Mouse (Mus musculus) central nervous system, embryonic 18 days (tissue): ENCODE results near the gene Med26. TPM values are rescaled to one million over a fixed set of nuclear protein-coding genes. Genes with fewer than 3 reads are reported as not detected.

Experiments
- polyA plus RNA-seq: library from polyadenylated mRNA; depleted of rRNA; stranded (reverse); fragments of >200 nt; gene quantifications from 2 replicates; pipeline ENCODE4 v1.2.3, GENCODE M21; 2012; rRNA removed

The Med26 gene
- polyA plus RNA-seq: 12.7 and 13.1 TPM in 2 replicates

GRCm38 (mm10) chr8:72547802-72548643 is at the start of gene Med26:
Med26 (minus strand) TSS chr8:72548270.

GRCm38 (mm10) chr8:72571611-72572473 is 23.8 kb upstream of the Med26 start, which contains the start of gene Tmem38a:
Tmem38a (plus strand) TSS chr8:72572055.

GRCm38 (mm10) chr8:72570633-72571610 is 22.9 kb upstream of the Med26 start, which contains the start of gene Smim7:
Smim7 (minus strand) TSS chr8:72571088.

GRCm38 (mm10) chr8:72491680-72492621 is 56.1 kb downstream of the Med26 start, which contains the start of gene Slc35e1:
Slc35e1 (minus strand) TSS chr8:72492614.

GRCm38 (mm10) chr8:72474826-72475546 is 73.1 kb downstream of the Med26 start, which contains the start of gene Cherp:
Cherp (minus strand) TSS chr8:72475226.

Other genes with a start within 250 kb of the Med26 start
- 12.4 and 15.5 TPM in 2 replicates for gene Gm10282, start 243.0 kb downstream of the Med26 start, polyA plus RNA-seq
- 7.6 and 8.7 TPM in 2 replicates for gene Klf2, start 229.2 kb downstream of the Med26 start, polyA plus RNA-seq
- gene Eps15l1, start 126.8 kb downstream of the Med26 start, polyA plus RNA-seq: 79.9 and 81.8 TPM in 2 replicates
- gene Calr3, start 104.4 kb downstream of the Med26 start, polyA plus RNA-seq: 0.36 and 0.96 TPM in 2 replicates
- 16.8 and 17.8 TPM in 2 replicates for gene 1700030K09Rik, start 104.4 kb downstream of the Med26 start, polyA plus RNA-seq
- 40.9 and 55.9 TPM in 2 replicates for gene Cherp, start 73.0 kb downstream of the Med26 start, polyA plus RNA-seq
- 27.6 and 29.9 TPM in 2 replicates for gene Slc35e1, start 55.7 kb downstream of the Med26 start, polyA plus RNA-seq
- 92.9 and 98.5 TPM in 2 replicates for gene Smim7, start 22.8 kb upstream of the Med26 start, polyA plus RNA-seq
- gene Tmem38a, start 23.8 kb upstream of the Med26 start, polyA plus RNA-seq: 35.7 and 43.0 TPM in 2 replicates
- 5.0 and 5.3 TPM in 2 replicates for gene Nwd1, start 98.4 kb upstream of the Med26 start, polyA plus RNA-seq
- gene Sin3b, start 175.0 kb upstream of the Med26 start, polyA plus RNA-seq: 186 and 188 TPM in 2 replicates
- 0.48 and 0.63 TPM in 2 replicates for gene F2rl3, start 213.6 kb upstream of the Med26 start, polyA plus RNA-seq